Mouse (Mus musculus) ovary, adult 18-20 months (tissue): ENCODE measurements around the gene Tram2.

Experiments
- DNase-seq: peaks from one replicate; pipeline ENCODE4 v3.0.0; 2022; ENCODE audit warnings: low spot score, mixed read lengths

Gene Tram2

GRCm38 (mm10) chr1:21010282-21010800 lies 68.7 kb downstream of the Tram2 start:
- no peak for DNase-seq

GRCm38 (mm10) chr1:21008891-21009290 lies 70.1 kb downstream of the Tram2 start:
- peak; percentile 63 for DNase-seq

- DNase-seq = no peak
Observed at GRCm38 (mm10) chr1:21007941-21008701, 70.9 kb downstream of the Tram2 start.

GRCm38 (mm10) chr1:21006775-21007174 lies 72.3 kb downstream of the Tram2 start:
- no peak for DNase-seq

GRCm38 (mm10) chr1:21004596-21004995 lies 74.4 kb downstream of the Tram2 start:
- no peak for DNase-seq

GRCm38 (mm10) chr1:21002246-21003142 lies 76.5 kb downstream of the Tram2 start:
- no peak for DNase-seq

- DNase-seq = no peak
Observed at GRCm38 (mm10) chr1:20997881-20998389, 81.1 kb downstream of the Tram2 start.

- DNase-seq = no peak
Observed at GRCm38 (mm10) chr1:20997328-20997689, 81.7 kb downstream of the Tram2 start.

GRCm38 (mm10) chr1:20996603-20997327 lies 82.3 kb downstream of the Tram2 start:
- DNase-seq = no peak

GRCm38 (mm10) chr1:20995331-20995986 lies 83.6 kb downstream of the Tram2 start:
- DNase-seq = no peak

GRCm38 (mm10) chr1:20994338-20994737 lies 84.7 kb downstream of the Tram2 start:
- DNase-seq = no peak

GRCm38 (mm10) chr1:20993690-20994089 lies 85.3 kb downstream of the Tram2 start:
- DNase-seq = no peak

- DNase-seq = no peak
Observed at GRCm38 (mm10) chr1:20989461-20990083, 89.5 kb downstream of the Tram2 start.

GRCm38 (mm10) chr1:20986378-20987056 lies 92.5 kb downstream of the Tram2 start:
- DNase-seq = no peak

- DNase-seq = no peak
Observed at GRCm38 (mm10) chr1:20984582-20984981, 94.4 kb downstream of the Tram2 start.

GRCm38 (mm10) chr1:20984103-20984502 lies 94.9 kb downstream of the Tram2 start:
- DNase-seq = no peak

- DNase-seq = no peak
Observed at GRCm38 (mm10) chr1:20981764-20982163, 97.3 kb downstream of the Tram2 start.

GRCm38 (mm10) chr1:20980553-20980952 lies 98.5 kb downstream of the Tram2 start:
- DNase-seq = no peak

- DNase-seq = no peak
Observed at GRCm38 (mm10) chr1:20974341-20975135, 104.5 kb downstream of the Tram2 start.

- no peak for DNase-seq
Observed at GRCm38 (mm10) chr1:20973389-20973788, 105.6 kb downstream of the Tram2 start.
